Mouse (Mus musculus) cerebellum, postnatal 4 days (tissue): ENCODE results near the gene Acbd5.
A peak's percentile ranks its signal among the peaks of the same experiment; 100 is the strongest.
"Not testable (repeated sequence)": the region's sequence is repeated elsewhere in the genome, so short reads cannot be mapped to it uniquely, and the experiment has no call there.

ENCODE experiments used
- DNase-seq, 2 experiments: peaks; one replicate each; pipeline ENCODE4 v3.0.0; 2022; ENCODE audit warnings: low spot score in 2 of 2, mixed read lengths in 1 of 2

Acbd5 gene

GRCm38 (mm10) chr2:23067552-23068369 is at the start of gene Acbd5:
TSS of gene Acbd5 (plus strand) at chr2:23068167.
- DNase-seq: peak; percentile 74 to 90

- no peak for DNase-seq
These were observed 48.8 kb upstream of the Acbd5 start for GRCm38 (mm10) chr2:23019170-23019569.

GRCm38 (mm10) chr2:23021320-23021719 is 46.6 kb upstream of the Acbd5 start:
- no peak for DNase-seq

DNA sequence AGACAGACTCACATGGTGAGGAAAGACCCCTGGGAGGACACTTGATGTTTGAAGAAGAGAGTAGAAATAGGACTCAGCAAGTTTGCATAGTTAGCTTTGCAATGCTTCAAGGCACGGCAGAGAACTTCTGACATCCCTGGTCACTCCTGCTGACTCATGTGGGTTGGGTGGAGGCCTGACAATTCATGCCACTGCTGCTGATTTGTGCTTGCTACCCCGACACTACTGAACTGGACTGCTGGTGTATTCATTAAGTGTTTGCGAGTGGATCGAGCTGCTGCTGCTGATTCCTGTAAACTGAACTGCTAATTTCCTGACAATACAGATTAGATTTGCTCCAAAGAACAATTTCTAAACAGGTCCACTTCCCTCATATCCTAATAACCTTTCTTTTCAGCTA is 46.2 kb upstream of the Acbd5 start:
- DNase-seq: no peak

DNA sequence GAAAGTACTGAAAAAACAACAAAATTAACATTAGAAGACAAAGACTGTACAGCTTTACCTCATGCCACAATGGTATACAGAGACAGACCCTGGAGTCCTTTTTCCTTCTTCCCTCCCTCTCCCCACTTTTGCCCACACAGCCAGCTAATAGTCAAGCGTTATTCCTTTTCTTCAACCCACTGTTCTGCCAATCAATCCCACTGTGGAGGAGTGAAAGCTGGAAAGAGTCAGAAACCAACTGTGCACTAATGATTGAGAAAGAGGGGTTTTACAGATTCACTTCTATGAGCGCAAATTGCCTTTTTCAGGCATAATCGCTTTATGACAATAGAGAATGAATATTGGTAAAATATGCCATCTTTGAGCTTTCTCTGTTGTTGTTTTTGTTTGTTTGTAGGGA is 44.9 kb upstream of the Acbd5 start:
- DNase-seq: no peak

DNA sequence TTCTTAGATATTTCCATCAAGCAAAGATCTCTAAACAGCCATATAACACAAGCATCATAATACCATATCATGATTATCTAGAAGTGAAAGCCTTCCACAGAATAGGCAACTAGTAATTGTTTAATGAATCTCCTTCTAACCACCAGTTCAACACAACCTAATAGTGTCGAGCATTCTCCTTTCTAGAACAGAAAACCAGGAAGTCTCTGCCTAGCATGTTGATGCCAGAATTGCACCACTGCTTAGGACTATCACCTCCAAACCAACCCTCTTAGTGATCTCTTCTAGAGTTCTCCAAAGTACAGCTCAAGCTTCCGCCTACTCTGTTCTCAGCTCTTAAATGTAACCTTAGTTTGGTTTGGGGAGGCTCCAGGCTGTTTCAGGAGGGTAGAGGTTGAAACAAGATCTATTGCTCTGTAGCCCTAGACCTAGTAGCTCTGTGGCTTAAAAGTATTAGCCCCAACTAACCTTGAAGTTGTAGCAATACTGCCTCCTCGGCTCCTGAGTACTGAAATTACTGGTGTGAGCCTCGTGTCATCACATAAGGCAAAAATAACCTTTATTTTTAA is 44.2 kb upstream of the Acbd5 start:
- DNase-seq: no peak

- no peak for DNase-seq
These were observed 41.6 kb upstream of the Acbd5 start for GRCm38 (mm10) chr2:23026379-23026778.

DNA sequence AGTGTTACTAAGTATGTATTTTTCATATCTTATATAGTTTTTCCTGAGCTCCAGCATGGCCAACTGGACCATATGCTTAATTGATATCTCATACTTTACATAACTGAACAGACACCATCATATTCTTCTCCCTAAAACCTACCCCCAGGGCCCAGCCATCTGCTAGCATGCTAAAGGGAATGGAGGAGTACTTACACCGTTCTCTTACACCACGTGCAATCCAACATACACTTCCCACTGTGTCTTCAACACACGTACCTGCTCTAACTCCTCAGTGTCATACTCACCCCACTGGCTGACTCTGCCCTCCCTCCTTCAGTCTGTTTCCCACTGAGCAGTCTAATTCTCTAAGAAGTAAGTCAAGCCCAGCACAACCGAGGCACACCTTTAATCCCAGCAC is 39.1 kb upstream of the Acbd5 start:
- DNase-seq: no peak

- DNase-seq: no peak
These were observed 37.3 kb upstream of the Acbd5 start for GRCm38 (mm10) chr2:23030631-23031030.

GRCm38 (mm10) chr2:23034692-23035435 is 33.1 kb upstream of the Acbd5 start:
- DNase-seq: no peak

DNA sequence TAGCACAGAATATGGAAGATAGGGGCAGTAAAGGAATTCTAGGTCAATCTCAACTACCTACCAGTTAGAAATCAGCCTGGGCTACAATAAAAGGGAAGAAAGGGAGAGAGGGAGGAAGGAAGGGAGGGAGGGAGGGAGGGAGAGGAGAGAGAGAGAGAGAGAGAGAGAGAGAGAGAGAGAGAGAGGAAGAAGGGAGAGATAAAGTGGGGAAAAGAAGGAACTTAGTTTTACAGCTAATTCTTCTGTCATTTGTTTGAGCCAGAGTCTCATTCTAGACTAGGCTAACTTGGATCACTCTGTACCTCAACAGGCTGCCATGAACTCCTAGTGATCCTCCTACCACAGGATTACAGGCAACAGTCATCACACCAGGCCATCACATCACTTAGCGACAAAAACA is 32.5 kb upstream of the Acbd5 start:
- no peak for DNase-seq

DNA sequence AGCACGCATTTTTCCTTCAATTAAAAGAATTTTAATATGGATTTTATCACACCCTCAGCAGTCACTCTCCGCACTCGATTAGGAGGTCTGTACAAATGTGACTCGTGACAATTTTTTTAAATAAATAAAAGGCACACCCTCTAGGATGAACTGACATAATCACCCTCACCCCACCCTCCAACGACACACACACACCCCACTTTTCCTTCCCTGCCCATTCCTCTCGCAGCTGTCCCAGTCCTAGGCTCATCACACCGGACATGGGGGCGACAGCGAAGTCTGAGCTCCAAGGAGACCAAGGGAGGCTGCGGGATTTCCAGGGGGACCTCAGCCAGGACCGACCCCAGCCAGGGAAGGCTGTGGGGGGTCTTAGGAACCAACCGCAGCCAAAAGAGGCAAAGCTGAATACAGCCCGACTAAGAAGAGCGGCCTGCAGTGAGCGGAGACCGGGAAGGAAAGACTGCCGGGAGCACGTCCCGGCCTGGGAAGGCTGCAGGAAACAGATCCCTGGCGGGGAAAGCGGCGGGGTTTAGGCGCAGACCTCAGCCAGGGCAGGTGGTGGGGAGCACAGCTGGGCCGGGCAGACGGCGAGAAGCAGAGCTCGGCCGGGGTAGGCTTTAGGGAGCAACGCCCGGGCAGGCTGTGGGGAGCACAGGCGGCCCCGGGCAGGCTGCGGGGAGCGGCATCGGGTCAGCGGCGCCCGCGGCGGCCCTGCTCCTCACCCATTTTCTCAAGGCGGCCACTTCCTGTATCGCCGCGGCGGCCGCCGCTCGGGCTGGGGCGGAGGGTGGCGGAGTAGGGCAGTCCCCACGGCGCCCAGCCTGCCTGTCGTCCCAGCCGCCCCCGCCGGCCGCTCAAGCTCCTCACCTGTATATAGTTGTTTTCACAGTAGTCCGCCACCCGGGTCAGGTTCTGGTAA is 28.6 kb upstream of the Acbd5 start:
- peak in 1 of 2 experiments; percentile 25 for DNase-seq

- DNase-seq: peak; percentile 80 to 87
These were observed 27.8 kb upstream of the Acbd5 start, which contains the start of gene Abi1 for GRCm38 (mm10) chr2:23040001-23040646. TSS of gene Abi1 (minus strand) at chr2:23040241.

GRCm38 (mm10) chr2:23040690-23041089 is 27.3 kb upstream of the Acbd5 start:
- DNase-seq: not testable (repeated sequence)

- no peak for DNase-seq
These were observed 26.5 kb upstream of the Acbd5 start for GRCm38 (mm10) chr2:23041457-23041856.

DNA sequence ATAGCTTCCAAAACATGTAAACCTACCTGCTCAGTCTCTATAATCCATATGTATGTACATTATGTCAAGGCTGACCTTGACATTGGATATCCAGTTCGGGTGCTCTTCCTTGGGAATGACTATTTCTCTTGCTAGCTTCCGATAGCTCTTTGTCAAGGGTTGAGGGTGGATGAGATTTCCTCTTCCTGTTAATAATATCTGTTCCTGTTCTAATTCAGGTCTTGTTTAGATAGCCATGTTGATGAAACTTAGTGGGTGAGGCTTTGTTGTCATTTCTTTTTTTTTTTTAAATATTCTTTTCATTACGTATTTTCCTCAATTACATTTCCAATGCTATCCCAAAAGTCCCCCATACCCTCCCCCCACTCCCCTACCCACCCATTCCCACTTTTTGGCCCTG is 25.8 kb upstream of the Acbd5 start:
- no peak for DNase-seq

- DNase-seq: no peak
These were observed 22.3 kb upstream of the Acbd5 start for GRCm38 (mm10) chr2:23045703-23046102.

- DNase-seq: no peak
These were observed 20.0 kb upstream of the Acbd5 start for GRCm38 (mm10) chr2:23048006-23048405.

DNA sequence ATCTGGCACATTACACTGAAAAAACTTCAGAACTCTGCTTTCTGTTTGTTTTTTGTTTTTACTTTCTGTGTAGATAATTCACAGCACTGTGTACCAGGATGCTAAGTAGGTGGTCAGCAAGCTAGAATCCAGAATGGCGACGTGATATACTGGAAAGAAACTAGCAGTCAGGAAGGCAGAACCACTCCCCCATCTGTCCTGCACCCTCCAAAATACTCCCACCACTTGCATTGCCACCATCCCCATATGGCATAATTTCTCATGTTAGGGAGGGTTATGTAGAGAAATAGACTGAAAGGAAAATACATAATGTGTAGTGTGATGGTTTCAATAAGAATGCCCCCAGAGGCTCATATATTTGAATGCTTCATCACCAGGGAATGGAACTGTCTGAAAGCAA is 16.1 kb upstream of the Acbd5 start:
- DNase-seq: no peak

DNA sequence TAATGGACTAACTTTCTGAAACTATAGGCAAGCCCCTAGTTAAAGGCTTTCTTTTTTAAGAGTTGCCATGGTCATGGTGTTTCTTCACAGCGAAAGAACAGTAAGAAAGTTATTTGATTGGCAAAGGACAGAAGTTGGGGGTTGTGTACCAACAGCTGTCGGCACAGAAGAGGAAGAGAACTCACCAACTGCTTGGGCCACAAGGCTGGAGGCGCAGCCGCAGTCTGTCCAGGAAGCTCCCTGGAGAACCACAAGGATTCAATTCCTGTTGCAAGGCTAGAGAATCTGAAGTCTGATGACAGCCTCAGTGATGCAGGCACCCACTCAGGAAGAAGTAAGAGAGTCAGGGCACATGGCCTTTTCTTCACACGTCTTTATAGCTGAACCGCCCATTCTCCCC is 15.4 kb upstream of the Acbd5 start:
- no peak for DNase-seq

- DNase-seq: peak in 1 of 2 experiments; percentile 20
These were observed 387 bp downstream of the Acbd5 start for GRCm38 (mm10) chr2:23068370-23068737.
